Mouse (Mus musculus) intestine, embryonic 14.5 days (tissue): ENCODE results near the gene Mgea5. TPM values are rescaled to one million over a fixed set of nuclear protein-coding genes. Genes with fewer than 3 reads are reported as not detected.

Experiments used
- ATAC-seq: fragments of 200-750 bp; cut with Nextera tagmentation; replicated peaks from 2 replicates; pipeline ENCODE4 v1.8.0; 2017; ENCODE audit warnings: low read depth, moderate number of reproducible peaks, moderate TSS enrichment, moderate library complexity; ENCODE audit not compliant: low FRiP score, low TSS enrichment
- DNase-seq: peaks from one replicate; pipeline ENCODE4 v3.0.0-alpha.2; 2018; ENCODE audit warnings: low spot score
- H3K27ac ChIP-seq: fragments of 300-500 bp; sonication (generic); 2 replicates; pipeline ENCODE4 v1.5.1; 2014; ENCODE audit warnings: low read depth, mild to moderate bottlenecking, control low read depth
- H3K27me3 ChIP-seq: fragments of 300-500 bp; sonication (generic); replicated peaks from 2 replicates; pipeline ENCODE4 v1.6.1; 2014; ENCODE audit warnings: low read length, control low read depth; ENCODE audit not compliant: control insufficient read depth, insufficient read depth
- H3K36me3 ChIP-seq: fragments of 300-500 bp; sonication (generic); 2 replicates; pipeline ENCODE4 v1.6.1; 2014; ENCODE audit warnings: low read length, control low read depth; ENCODE audit not compliant: control insufficient read depth, insufficient read depth
- H3K4me1 ChIP-seq: fragments of 300-500 bp; sonication (generic); replicated peaks from 2 replicates; pipeline ENCODE4 v1.6.1; 2014; ENCODE audit warnings: low read length, control low read depth, mixed read lengths; ENCODE audit not compliant: control insufficient read depth, insufficient read depth
- H3K4me2 ChIP-seq: fragments of 300-500 bp; sonication (generic); 2 replicates; pipeline ENCODE4 v1.6.1; 2014; ENCODE audit warnings: low read length
- H3K4me3 ChIP-seq: fragments of 300-500 bp; sonication (generic); 2 replicates; pipeline ENCODE4 v1.5.1; 2014; ENCODE audit warnings: low read depth, low read length, control low read depth, mixed read lengths
- H3K9ac ChIP-seq: fragments of 300-500 bp; sonication (generic); 2 replicates; pipeline ENCODE4 v1.6.1; 2014; ENCODE audit warnings: mild to moderate bottlenecking, low read length
- H3K9me3 ChIP-seq: fragments of 300-500 bp; sonication (generic); 2 replicates; pipeline ENCODE4 v1.6.1; 2016; ENCODE audit warnings: low read length, control low read depth; ENCODE audit not compliant: control insufficient read depth
- WGBS: fragments of 180-500 bp; shearing (Covaris S2); extraction: QIAGEN DNeasy Blood & Tissue Kit; methylation state at CpG from one replicate; pipeline ENCODE4 v1.1.7; 2014; 5-methylcytosine and 5-hydroxymethylcytosine counted together
- polyA plus RNA-seq: library from polyadenylated mRNA; unstranded; fragments of >200 nt; fragmentation: Nextera tagmentation; extraction: Ambion mirVana; gene quantifications from 2 replicates; pipeline ENCODE4 v1.2.1, GENCODE M21; 2014

The Mgea5 gene
- polyA plus RNA-seq, 1 experiment from 2014 or later = 55.0 TPM

GRCm38 (mm10) chr19:45792404-45792803 is 8.8 kb upstream of the Mgea5 start:
- Histone ChIP-seq H3K4me1 (no peaks in the 10 kb centered on the region; the same call in 1 of the 2 replicates), H3K9me3 (no peaks in the 10 kb centered on the region), H3K4me3 (no peak overlapping the region), H3K4me2 (no peak overlapping the region), H3K36me3 (no peaks in the 10 kb centered on the region), H3K9ac (no peak overlapping the region), H3K27me3 (no peaks in the 10 kb centered on the region), H3K27ac (no peak overlapping the region)
- DNase-seq (no peak), ATAC-seq (no peak)
- 90% methylated on average over 6 of the region's 6 CpGs for WGBS

GRCm38 (mm10) chr19:45789888-45790874 is 6.5 kb upstream of the Mgea5 start:
- no peaks in the 10 kb centered on the region for H3K4me1 ChIP-seq
- no peak overlapping the region for H3K9ac ChIP-seq
- ATAC-seq (no peak), DNase-seq (no peak)
- no peak overlapping the region for H3K4me2 ChIP-seq
- H3K27ac ChIP-seq = no peak overlapping the region
- no peaks in the 10 kb centered on the region for H3K27me3 ChIP-seq
- H3K36me3 ChIP-seq = no peaks in the 10 kb centered on the region
- H3K9me3 ChIP-seq = no peaks in the 10 kb centered on the region
- 79% methylated on average over 13 of the region's 13 CpGs for WGBS
- H3K4me3 ChIP-seq = no peak overlapping the region

- no peak overlapping the region for H3K4me3 ChIP-seq
- no peaks in the 10 kb centered on the region for H3K9me3 ChIP-seq
- H3K4me2 ChIP-seq = no peak overlapping the region
- no peaks in the 10 kb centered on the region for H3K4me1 ChIP-seq
- WGBS = 68% methylated on average over 7 of the region's 7 CpGs
- DNase-seq = no peak
- ATAC-seq = no peak
- H3K36me3 ChIP-seq = no peaks in the 10 kb centered on the region
- no peaks in the 10 kb centered on the region for H3K27me3 ChIP-seq
- H3K9ac ChIP-seq = no peak overlapping the region
- H3K27ac ChIP-seq = no peak overlapping the region
Observed at GRCm38 (mm10) chr19:45789365-45789764, 5.7 kb upstream of the Mgea5 start.

- H3K4me1 ChIP-seq = 0 out of 2 replicates have a peak, but pooled peaks cover 3% of the 10 kb centered on the region
- DNase-seq = no peak
- H3K27ac ChIP-seq = no peak overlapping the region
- no peaks in the 10 kb centered on the region for H3K9me3 ChIP-seq
- no peak overlapping the region for H3K4me3 ChIP-seq
- H3K27me3 ChIP-seq = no peaks in the 10 kb centered on the region
- WGBS = 76% methylated on average over 4 of the region's 4 CpGs
- H3K36me3 ChIP-seq = no peaks in the 10 kb centered on the region
- ATAC-seq = no peak
- no peak overlapping the region for H3K4me2 ChIP-seq
- no peak overlapping the region for H3K9ac ChIP-seq
Observed at GRCm38 (mm10) chr19:45788337-45788736, 4.7 kb upstream of the Mgea5 start.

GRCm38 (mm10) chr19:45787450-45787849 is 3.8 kb upstream of the Mgea5 start:
- H3K9me3 ChIP-seq = no peaks in the 10 kb centered on the region
- DNase-seq = no peak

GRCm38 (mm10) chr19:45785470-45785869 is 1.8 kb upstream of the Mgea5 start:
- DNase-seq (no peak), ATAC-seq (no peak)
- H3K36me3 ChIP-seq = peaks cover 8% of the 10 kb centered on the region; the same call in 1 of the 2 replicates
- no peak overlapping the region for H3K4me2 ChIP-seq
- H3K4me3 ChIP-seq = no peak overlapping the region
- peaks cover 20% of the 10 kb centered on the region for H3K4me1 ChIP-seq
- H3K27ac ChIP-seq = no peak overlapping the region
- H3K9ac ChIP-seq = no peak overlapping the region
- WGBS = 40% methylated on average over 3 of the region's 3 CpGs
- H3K9me3 ChIP-seq = no peaks in the 10 kb centered on the region
- H3K27me3 ChIP-seq = no peaks in the 10 kb centered on the region

More at GRCm38 (mm10) chr19:45787450-45787849, 3.8 kb upstream of the Mgea5 start:
- no peaks in the 10 kb centered on the region for H3K36me3 ChIP-seq
- 0 out of 2 replicates have a peak, but pooled peaks cover 3% of the 10 kb centered on the region for H3K4me1 ChIP-seq
- 80% methylated on average over 3 of the region's 3 CpGs for WGBS
- H3K27ac ChIP-seq = no peak overlapping the region
- ATAC-seq = no peak
- H3K4me3 ChIP-seq = no peak overlapping the region
- H3K27me3 ChIP-seq = no peaks in the 10 kb centered on the region
- no peak overlapping the region for H3K9ac ChIP-seq
- no peak overlapping the region for H3K4me2 ChIP-seq

- no peak; the same call in 1 of the 2 replicates for ATAC-seq
- no peaks in the 10 kb centered on the region for H3K9me3 ChIP-seq
- H3K4me1 ChIP-seq = peaks cover 23% of the 10 kb centered on the region
- peak overlapping the region; percentile 91 for H3K4me3 ChIP-seq
- peak overlapping the region; percentile 44 for H3K9ac ChIP-seq
- H3K27ac ChIP-seq = peak overlapping the region; percentile 68
- H3K27me3 ChIP-seq = no peaks in the 10 kb centered on the region
- 28% methylated on average over 17 of the region's 17 CpGs for WGBS
- H3K36me3 ChIP-seq = peaks cover 13% of the 10 kb centered on the region; the same call in 1 of the 2 replicates
- DNase-seq = no peak
- peak overlapping the region; percentile 53 for H3K4me2 ChIP-seq
Observed at GRCm38 (mm10) chr19:45783933-45784576, 418 bp upstream of the Mgea5 start.

GRCm38 (mm10) chr19:45782315-45783001 is 1.2 kb downstream of the Mgea5 start:
- ATAC-seq = peak; percentile 47
- Histone ChIP-seq H3K36me3 (peaks cover 29% of the 10 kb centered on the region), H3K4me2 (peak overlapping the region; percentile 84), H3K4me3 (peak overlapping the region; percentile 91), H3K27me3 (no peaks in the 10 kb centered on the region), H3K9me3 (no peaks in the 10 kb centered on the region), H3K27ac (peak overlapping the region; percentile 95), H3K4me1 (peaks cover 23% of the 10 kb centered on the region), H3K9ac (peak overlapping the region; percentile 97)
- DNase-seq = peak; percentile 87
- WGBS = under 1% methylated on average over 32 of the region's 36 CpGs
